Mouse (Mus musculus): ENCODE data around the gene Gpr152.

DNA sequence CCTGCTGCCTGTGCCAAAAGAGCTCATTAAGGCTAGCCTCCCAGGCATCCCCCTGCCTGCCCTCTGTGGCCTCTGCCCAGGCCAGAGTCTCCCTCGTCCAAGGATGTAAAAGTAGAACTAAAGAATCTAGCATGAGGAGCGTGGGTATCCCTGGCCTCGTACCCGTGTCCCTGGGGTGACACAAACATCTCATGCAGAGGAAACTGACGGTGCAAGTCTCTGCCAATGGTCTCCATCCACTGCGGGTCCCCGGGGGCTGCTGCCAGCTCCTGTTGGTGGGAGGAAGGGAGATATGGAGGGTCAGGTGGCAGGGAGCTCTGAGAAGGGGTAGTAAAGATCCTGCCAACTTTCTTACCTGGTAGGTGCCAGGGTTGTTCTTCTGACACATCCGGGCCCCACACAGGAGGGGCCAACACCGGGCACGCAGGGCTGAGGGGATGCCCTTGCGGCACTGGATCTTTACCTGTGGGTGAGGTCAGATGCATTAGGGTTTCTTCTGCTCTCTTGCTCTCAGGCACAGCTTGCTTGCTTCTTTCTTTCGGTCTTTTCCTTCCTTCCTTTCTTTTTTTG lies 49.5 kb downstream of the Gpr152 start:
- no peak for TF ChIP-seq CTCF (IDR thresholded peaks at IDR 0.05; ENCODE audit: low read depth)
- TF ChIP-seq EP300 (IDR thresholded peaks at IDR 0.05; ENCODE audit: low read depth): no peak

Measured in liver, embryonic 14.5 days (tissue).